In the genomic region with DNA sequence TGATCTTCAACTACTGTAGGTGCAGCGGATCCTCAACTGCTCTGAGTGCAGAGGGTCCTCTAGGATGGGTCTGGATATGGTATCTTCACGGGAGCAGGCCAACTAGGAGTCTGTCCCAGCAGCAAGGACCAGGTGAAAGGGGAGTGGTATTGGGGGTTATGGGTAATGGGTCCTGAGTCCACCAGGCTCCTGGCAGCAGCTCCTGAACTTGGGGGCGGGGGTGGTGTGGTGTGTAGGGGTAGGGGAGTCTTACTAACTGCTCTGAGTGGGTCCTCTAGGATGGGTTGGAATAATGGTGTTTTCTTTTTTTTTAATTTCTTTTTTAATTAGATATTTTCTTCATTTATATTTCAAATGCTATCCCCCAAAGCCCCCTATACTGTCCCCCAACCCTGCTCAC, we compare ENCODE assay signal across 18 mouse cellular contexts.
"Had no signal": no experiment of that assay in that cellular context is flagged by ENCODE, and none has a peak within 500 bp of the region (broad histone marks: within the 10 kb centered on the region; RNA-seq: fewer than 3 reads in every experiment).

No protein-coding gene starts in this region.

- DNase-seq: kidney, adult 11 months; kidney, adult 8-10 months; kidney, postnatal 10 days; kidney, postnatal 36 days; layer of hippocampus, postnatal 36 days; liver, embryonic 13.5 days; lung, adult 2 months; lung, postnatal 14 days; lung, postnatal 4 days; right cerebral cortex, adult 18-20 months; right cerebral cortex, postnatal 14 days; right cerebral cortex, postnatal 4 days; thymus, postnatal 25 days had no signal

- H3K9me3 ChIP-seq: intestine, embryonic 15.5 days; kidney, embryonic 15.5 days; liver, embryonic 13.5 days; midbrain, embryonic 10.5 days had no signal

- H3K4me3 ChIP-seq: intestine, embryonic 15.5 days; kidney, embryonic 15.5 days; left cerebral cortex, adult 2 months; liver, embryonic 13.5 days; midbrain, embryonic 10.5 days; myocyte had no signal

- ATAC-seq: intestine, embryonic 15.5 days had no signal

- H3K27me3 ChIP-seq: intestine, embryonic 15.5 days; kidney, embryonic 15.5 days; liver, embryonic 13.5 days had no signal

- H3K27ac ChIP-seq: intestine, embryonic 15.5 days; kidney, embryonic 15.5 days; left cerebral cortex, adult 2 months; liver, embryonic 13.5 days; midbrain, embryonic 10.5 days had no signal

- H3K36me3 ChIP-seq: intestine, embryonic 15.5 days had no signal

- H3K4me1 ChIP-seq: kidney, embryonic 15.5 days; midbrain, embryonic 10.5 days had no signal

- H3K9ac ChIP-seq: intestine, embryonic 15.5 days; kidney, embryonic 15.5 days; liver, embryonic 13.5 days had no signal

- H3K4me2 ChIP-seq: intestine, embryonic 15.5 days; kidney, embryonic 15.5 days; liver, embryonic 13.5 days had no signal
